Mouse (Mus musculus) bone marrow macrophage, adult 2 months (primary cell): ENCODE data around the gene Apod.

Source experiments
- CTCF ChIP-seq: IDR thresholded peaks from 2 replicates; pipeline ENCODE4 v1.5.1; 2012; ENCODE audit warnings: low read depth, mild to moderate bottlenecking, low read length, moderate library complexity
- POLR2A ChIP-seq: IDR thresholded peaks from 2 replicates; pipeline ENCODE4 v1.6.1; 2012; ENCODE audit warnings: mild to moderate bottlenecking, low read depth, low read length, borderline replicate concordance

- TF ChIP-seq CTCF: no peak
- no peak for TF ChIP-seq POLR2A
Measured at GRCm38 (mm10) chr16:31363685-31364436, 49.3 kb upstream of the Apod start.
